Mouse (Mus musculus): ENCODE data around the gene Khsrp.

The Khsrp gene

DNA sequence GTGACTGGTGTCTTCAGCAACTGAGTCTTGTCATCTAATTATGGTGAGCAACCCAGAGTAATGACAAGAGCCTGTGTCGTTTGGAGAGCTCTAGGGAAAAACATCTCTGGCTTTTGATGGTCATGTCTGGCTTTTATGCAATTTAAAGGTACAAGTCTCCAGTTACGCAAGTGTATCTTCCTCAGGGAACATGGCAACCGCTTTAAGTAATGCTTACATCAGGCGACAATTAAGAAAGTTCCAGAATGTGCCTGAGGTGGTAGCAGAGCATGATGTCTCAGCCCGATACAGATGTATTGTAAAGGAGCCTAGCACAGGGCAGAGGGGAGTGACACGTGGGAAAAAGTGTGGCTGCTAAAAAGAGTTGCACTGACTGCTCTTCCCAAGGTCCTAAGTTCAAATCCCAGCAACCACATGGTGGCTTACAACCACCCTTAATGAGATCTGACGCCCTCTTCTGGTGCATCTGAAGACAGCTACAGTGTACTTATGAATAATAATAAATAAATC, 42.3 kb downstream of the Khsrp start:
- DNase-seq (ENCODE audit: low read depth, low spot score): no peak

DNA sequence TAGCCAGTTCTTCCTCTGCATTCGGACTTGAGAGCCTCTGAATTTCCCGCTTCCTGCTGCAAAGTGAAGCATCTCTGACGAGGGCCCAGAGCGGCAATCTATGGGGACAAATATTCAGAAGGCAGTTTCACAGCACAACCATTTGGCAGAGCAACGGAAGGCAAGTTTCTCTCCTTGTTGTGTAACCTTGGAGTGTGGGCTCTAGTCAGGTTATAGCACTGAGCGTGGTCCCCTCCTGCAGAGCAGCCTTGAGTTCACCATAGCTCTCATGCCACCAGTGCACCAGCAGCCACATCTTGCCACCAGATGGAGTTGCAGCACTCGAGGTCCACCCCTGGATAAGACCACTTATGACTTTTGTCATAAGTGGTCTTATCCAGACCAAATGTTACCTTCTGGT, 42.9 kb downstream of the Khsrp start:
- peak; percentile 44 for DNase-seq (ENCODE audit: low read depth, low spot score)

DNA sequence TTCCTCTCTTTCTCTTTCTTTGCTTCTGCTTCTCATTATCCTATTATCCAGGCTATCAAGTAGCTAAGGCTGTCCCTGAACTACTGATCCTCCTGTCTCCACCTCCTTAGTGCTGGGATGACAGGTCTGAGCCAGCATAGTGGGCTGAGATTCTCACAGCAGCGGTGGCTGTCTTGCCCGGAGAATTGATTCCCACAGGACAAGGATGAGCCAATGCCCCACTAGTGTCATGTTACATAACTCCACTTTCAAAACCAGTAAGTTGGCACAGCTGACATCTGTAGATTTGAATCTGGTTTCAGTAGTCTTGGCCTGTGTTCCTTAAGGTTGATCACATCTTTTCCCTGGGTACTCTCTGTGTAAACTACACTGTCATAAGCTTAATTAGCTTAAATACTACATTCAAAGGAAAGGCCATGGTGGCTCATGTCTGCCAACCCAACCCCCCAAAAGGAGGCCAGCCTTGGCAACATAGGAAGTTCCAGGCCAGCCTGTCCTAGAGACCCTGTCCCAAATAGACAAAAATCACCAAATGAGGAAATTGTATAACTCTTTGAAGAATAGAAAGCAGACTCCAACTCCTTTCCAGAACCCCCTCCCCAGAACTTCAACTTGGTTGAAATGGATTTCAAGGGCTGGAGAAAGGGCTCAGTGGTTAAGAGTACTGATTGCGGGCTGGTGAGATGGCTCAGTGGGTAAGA, 45.1 kb downstream of the Khsrp start:
- DNase-seq (ENCODE audit: low read depth, low spot score): no peak

DNA sequence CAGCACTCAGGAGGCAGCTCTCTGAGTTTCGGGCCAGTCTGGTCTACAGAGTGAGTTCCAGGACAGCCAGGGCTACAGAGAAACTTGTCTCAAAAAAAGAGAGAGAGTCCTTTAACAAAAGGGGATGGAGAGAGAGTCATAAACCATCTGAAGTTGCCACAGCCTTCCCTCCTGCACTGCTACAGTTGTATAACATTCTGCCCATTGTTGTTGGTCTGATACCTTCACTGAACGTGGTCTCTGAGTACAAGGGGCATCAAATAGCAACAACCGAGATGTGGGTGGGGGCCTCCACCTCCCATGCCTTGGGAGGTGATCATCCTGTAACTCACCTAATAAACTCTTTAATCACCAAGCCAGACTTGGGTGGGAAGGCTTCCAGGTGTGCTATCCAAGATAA, 45.7 kb downstream of the Khsrp start:
- DNase-seq (ENCODE audit: low read depth, low spot score): no peak

DNA sequence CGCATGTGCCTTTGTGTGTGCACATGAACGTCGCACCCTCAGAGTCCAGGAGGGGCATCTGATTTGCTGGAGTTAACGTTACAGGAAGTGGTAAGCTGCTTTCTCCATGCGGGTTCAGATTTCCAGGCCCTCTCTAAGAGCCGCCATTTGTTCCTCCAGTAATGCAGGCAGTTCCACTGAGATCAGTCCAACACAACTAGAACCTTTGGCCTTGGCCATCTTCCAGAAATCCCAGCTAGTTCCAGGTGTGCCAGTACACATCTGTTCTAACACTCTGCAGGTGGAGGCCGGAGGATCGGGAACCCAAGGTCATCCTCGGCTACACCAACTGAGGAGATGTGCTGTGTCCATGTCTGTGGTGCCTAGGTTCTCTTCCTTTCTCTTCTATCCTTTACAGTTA, 46.4 kb downstream of the Khsrp start:
- DNase-seq (ENCODE audit: low read depth, low spot score): no peak

DNA sequence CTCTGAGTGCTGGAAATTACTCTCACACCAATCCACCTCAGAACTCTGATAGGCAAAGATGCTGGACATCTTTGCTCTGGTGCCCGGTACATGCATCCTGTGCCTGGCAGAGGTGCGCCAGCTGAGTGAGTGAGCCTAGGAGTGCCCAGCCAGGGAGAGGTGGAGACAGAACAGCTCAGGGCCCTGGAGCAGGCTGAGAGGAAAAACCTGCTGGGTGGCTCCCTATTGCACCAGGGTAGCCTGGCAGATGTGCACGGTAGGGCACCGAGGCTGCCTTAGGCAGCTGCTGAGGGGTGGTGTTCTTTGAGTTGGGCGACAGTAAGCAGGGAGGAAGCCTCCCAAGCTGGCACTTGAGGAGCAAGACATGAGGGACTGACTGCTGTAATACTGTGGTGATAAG, 49.3 kb downstream of the Khsrp start, which contains the start of gene Acer1:
Acer1 (minus strand) TSS at position 114 of the 400 bp plus-strand sequence.
- no peak for DNase-seq (ENCODE audit: low read depth, low spot score)

DNA sequence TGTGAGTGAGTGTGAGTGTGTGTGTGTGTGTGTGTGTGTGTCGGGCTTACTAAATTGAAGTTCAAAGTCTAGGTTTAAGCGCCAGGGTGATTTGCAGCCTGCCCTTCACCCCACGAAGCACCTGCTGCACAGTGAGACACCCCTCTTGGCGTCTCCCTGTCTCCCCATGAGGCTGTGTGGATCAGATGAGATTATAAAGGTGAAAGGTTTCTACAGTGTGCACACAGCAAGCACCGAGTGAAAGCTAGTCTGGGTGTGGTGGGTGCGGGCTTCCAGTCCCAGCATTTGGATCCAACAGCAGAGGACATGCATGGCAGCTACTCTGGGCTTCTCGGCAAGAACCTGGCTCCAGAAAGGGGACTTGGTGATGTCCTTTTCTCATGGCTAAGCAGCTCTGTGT, 50.3 kb downstream of the Khsrp start:
- DNase-seq (ENCODE audit: low read depth, low spot score): no peak

DNA sequence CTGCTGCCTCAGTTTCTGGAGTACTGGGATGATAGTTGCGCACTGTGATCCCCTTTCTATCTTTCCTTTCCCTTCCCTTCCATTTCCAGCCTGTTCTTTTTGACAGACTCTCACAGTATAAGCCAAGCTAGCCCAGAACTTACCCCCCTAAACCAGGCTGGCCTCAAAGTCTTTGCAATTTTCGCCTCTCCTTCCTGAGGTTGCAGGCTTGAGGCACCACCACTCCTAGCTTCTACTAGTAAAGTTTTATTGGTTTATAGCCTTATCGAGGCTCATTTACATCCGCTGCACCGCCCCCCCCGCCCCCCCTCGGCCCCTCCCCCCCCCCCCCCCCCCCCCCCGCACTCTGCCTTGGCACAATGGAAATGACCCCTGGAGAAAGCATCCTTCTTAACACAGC, 51.8 kb downstream of the Khsrp start:
- DNase-seq (ENCODE audit: low read depth, low spot score): no peak

DNA sequence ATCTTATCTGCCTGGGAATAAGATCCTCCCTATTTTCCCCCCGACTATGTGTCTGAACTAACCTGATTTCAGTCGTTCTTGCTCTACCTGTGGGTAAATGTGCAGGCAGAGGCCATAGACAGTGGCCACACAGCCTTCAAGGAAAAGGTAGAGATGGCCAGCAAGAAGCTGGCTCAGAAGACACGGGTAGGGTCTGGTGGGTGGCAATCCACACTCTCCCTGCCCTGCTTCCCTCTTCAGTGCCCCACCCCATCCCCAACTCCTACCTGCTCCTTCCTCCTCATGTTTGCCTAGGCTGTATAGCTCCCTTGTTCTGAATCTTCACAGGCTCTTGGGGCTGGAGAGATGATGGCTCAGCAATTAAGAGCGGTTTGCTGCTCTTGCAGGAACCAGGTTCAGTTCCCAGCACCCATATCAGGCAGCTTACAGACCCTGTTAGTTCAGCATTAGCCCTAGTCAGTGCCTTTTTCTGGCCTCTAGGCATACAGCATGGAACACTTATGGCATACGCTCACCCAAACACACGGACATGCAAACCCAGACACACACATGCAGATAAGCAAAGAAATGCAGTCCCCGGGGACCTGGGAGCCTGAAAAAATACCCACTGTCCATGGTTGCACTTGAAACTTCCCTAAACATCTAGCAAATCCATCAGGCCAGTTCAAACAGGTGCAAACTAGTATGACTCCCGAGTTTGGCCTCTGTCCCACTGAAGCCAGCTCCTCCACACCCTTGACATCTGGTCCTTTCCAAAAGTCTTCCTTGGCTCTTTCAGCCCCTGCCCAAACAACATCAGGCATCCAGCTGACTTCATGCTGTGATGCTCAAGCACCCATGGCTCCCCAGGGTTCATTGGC, 54.6 kb downstream of the Khsrp start:
- DNase-seq (ENCODE audit: low read depth, low spot score): no peak

DNA sequence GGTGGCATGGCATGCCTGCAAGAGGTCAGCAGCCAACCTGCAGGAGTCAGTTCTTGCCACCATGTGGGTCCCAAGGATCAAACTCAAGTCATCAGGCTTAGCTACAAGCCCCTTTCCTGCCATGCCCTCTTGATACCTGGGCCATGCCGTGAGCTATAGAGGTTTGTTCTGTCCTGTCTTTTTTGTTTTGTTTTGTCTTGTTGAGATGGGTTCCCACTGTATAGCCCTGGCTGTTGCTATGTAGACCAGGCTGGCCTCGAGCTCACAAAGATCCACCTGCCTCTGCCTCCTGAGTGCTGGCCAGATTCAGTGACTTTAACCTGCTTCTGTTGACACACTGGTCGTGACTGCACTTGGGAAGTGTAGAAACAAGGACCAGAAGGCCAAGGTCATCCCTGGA, 55.9 kb downstream of the Khsrp start:
- DNase-seq (ENCODE audit: low read depth, low spot score): no peak

DNA sequence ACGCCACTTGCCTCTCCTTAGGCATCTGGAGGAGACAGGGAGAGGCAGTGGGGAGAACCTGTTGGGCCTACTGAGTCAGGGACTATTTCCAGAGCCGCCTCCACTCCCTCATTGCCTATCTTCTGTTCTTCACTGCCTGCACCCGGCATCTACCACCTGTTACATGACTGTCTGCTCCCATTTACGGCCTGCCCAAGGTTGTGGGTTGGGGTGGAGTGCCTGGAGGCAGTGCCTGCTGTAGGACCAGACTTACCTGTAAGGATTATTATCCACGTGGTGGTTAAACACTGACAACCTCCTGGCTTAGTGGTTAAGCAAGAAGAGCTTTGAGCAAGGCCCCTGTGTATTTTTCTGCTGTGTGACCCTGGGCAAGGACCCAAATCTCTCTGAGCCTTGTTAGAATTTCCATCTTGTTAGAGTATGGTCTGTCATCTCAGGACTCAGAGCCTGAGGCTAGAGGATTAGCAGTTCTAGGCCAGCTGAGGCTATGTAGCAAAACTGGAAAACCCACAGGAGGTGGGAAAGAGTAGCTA, 56.5 kb downstream of the Khsrp start:
- no peak for DNase-seq (ENCODE audit: low read depth, low spot score)

DNA sequence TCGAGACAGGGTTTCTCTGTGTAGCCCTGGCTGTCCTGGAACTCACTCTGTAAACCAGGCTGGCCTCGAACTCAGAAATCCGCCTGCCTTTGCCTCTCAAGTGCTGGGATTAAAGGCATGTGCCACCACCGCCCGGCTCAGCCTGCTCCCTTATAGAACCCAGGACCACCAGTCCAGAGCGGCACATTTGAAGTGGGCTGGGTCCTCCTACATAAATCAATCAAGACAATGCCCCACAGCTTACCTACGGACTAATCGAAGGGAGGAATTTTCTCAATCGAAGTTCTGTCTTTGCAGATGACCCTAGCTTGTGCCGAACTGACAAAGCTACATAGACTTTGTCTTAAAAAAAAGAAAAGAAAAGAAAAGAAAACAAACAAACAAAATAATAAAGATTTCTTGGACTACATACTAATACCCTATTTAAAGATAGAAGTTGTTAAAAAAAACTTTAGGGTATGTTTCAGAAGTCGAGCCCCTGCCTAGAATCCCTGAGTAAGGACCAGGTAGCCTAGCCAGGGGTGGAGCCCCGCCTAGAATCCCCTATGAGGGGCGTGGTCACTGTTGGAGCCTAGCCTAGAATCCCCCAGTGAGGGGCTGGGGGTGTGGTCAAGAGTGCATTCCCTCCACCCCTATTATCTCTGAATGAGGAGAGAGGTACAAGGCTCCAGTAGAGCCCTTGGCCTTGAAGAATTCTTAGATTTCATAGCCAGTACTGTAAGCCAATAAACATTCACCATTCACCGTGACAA, 57.2 kb downstream of the Khsrp start:
- peak; percentile 79 for DNase-seq (ENCODE audit: low read depth, low spot score)

Data from ES-CJ7 (cell line).